Mouse (Mus musculus) forebrain, embryonic 16.5 days (tissue): ENCODE results near the gene Lrpap1. TPM values are rescaled to one million over a fixed set of nuclear protein-coding genes. Genes with fewer than 3 reads are reported as not detected.
A peak's percentile ranks its signal among the peaks of the same experiment; 100 is the strongest.

ENCODE experiments used
- ATAC-seq: fragments of 200-750 bp; cut with Nextera tagmentation; 2 replicates; pipeline ENCODE4 v1.8.0; 2017; ENCODE audit warnings: mild to moderate bottlenecking, moderate library complexity
- H3K27ac ChIP-seq: fragments of 300-500 bp; sonication (generic); 2 replicates; pipeline ENCODE4 v1.5.1; 2014; ENCODE audit warnings: low read length, control low read depth
- H3K27me3 ChIP-seq: fragments of 300-500 bp; sonication (generic); replicated peaks from 2 replicates; pipeline ENCODE4 v1.6.1; 2014; ENCODE audit warnings: low read length; ENCODE audit not compliant: control insufficient read depth, insufficient read depth
- H3K36me3 ChIP-seq: fragments of 300-500 bp; sonication (generic); 2 replicates; pipeline ENCODE4 v1.6.1; 2014; ENCODE audit not compliant: control insufficient read depth, insufficient read depth
- H3K4me1 ChIP-seq: fragments of 300-500 bp; sonication (generic); replicated peaks from 2 replicates; pipeline ENCODE4 v1.6.1; 2014; ENCODE audit warnings: low read length; ENCODE audit not compliant: control insufficient read depth, insufficient read depth
- H3K4me2 ChIP-seq: fragments of 300-500 bp; sonication (generic); 2 replicates; pipeline ENCODE4 v1.6.1; 2014; ENCODE audit warnings: mild to moderate bottlenecking, low read length, control low read depth
- H3K4me3 ChIP-seq: fragments of 300-500 bp; sonication (generic); replicated peaks from 2 replicates; pipeline ENCODE4 v1.5.1; 2014; ENCODE audit warnings: mild to moderate bottlenecking, low read length, control low read depth
- H3K9ac ChIP-seq: fragments of 300-500 bp; sonication (generic); replicated peaks from 2 replicates; pipeline ENCODE4 v1.6.1; 2014; ENCODE audit warnings: low read depth, low read length, control low read depth
- H3K9me3 ChIP-seq: fragments of 300-500 bp; sonication (generic); 2 replicates; pipeline ENCODE4 v1.6.1; 2016; ENCODE audit warnings: low read length; ENCODE audit not compliant: control insufficient read depth
- WGBS: fragments of 180-500 bp; shearing (Covaris S2); extraction: QIAGEN DNeasy Blood & Tissue Kit; methylation state at CpG from one replicate; pipeline ENCODE4 v1.1.7; 2014; 5-methylcytosine and 5-hydroxymethylcytosine counted together
- polyA plus RNA-seq: library from polyadenylated mRNA; unstranded; fragments of >200 nt; fragmentation: Nextera tagmentation; extraction: Ambion mirVana; gene quantifications from 2 replicates; pipeline ENCODE4 v1.2.1, GENCODE M21; 2015

The Lrpap1 gene
- polyA plus RNA-seq, 1 experiment from 2014 or later, result 155 TPM

DNA sequence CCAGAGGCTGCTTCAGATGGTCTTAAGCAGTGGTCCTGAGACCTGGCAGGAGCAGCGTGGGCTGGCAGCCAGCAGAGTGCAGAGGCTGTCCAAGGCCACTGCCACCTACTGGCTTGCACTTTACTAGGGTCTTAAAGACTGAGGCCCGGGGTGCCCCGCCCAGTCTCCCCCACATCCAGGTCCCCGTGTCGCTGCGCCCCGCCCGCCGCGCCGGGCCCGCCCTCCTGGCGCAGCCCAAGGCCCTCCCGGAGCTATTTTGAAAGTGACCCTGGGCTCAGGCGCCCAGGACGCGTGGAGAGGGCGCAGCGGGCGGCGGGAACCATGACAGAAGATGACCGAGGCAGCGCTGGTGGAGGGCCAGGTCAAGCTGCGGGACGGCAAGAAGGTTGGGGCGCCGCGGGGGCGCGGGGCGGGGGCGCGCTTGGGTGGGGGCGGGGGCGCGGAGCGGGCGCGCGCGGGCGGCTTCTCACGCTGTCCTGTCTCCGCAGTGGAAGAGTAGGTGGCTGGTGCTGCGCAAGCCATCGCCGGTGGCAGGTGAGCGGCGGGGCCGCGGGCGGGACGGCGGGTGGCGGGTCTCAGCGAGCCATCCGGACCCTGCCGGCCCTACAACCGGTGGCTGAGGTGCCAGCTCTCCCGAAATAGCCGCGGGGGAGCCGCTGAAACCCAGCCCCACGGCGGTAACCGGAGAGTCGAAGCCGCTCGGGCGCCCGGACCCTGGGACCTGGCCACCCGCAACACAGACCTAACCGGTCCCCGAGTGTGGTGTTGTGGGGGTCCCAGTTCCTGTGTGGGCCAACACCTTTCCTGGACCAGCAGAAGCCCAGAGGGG, 48.7 kb downstream of the Lrpap1 start, which contains the start of gene Dok7:
Gene Dok7, plus strand, starts transcription at position 163 of the 829 bp plus-strand sequence.
- Histone ChIP-seq H3K9me3 (no peaks in the 10 kb centered on the region), H3K27me3 (no peaks in the 10 kb centered on the region), H3K27ac (no peak within 1 kb of the TSS), H3K9ac (peak within 1 kb of the TSS; percentile 74), H3K4me3 (peak within 1 kb of the TSS; percentile 60), H3K4me1 (peaks cover 18% of the 10 kb centered on the region), H3K4me2 (peak within 1 kb of the TSS; percentile 91), H3K36me3 (no peaks in the 10 kb centered on the region)
- ATAC-seq, result peak; percentile 72
- under 1% methylated on average over 52 of the region's 74 CpGs for WGBS

GRCm38 (mm10) chr5:35055076-35055475, 50.5 kb downstream of the Lrpap1 start:
- no peaks in the 10 kb centered on the region for H3K27me3 ChIP-seq
- peaks cover 18% of the 10 kb centered on the region for H3K4me1 ChIP-seq
- H3K4me2 ChIP-seq, result no peak overlapping the region
- no peak for ATAC-seq
- H3K9me3 ChIP-seq, result no peaks in the 10 kb centered on the region
- H3K9ac ChIP-seq, result no peak overlapping the region
- no peak overlapping the region for H3K27ac ChIP-seq
- no peak overlapping the region for H3K4me3 ChIP-seq
- no peaks in the 10 kb centered on the region for H3K36me3 ChIP-seq
- 58% methylated on average over 12 of the region's 12 CpGs for WGBS

GRCm38 (mm10) chr5:35054628-35055027, 50.9 kb downstream of the Lrpap1 start:
- Histone ChIP-seq H3K9me3 (no peaks in the 10 kb centered on the region), H3K27ac (no peak overlapping the region), H3K27me3 (no peaks in the 10 kb centered on the region), H3K4me3 (no peak overlapping the region), H3K36me3 (no peaks in the 10 kb centered on the region), H3K9ac (no peak overlapping the region), H3K4me2 (no peak overlapping the region), H3K4me1 (peaks cover 18% of the 10 kb centered on the region)
- ATAC-seq, result no peak
- 79% methylated on average over 3 of the region's 3 CpGs for WGBS

- no peaks in the 10 kb centered on the region for H3K27me3 ChIP-seq
- no peak for ATAC-seq
- 0 out of 2 replicates have a peak, but pooled peaks cover 3% of the 10 kb centered on the region for H3K4me1 ChIP-seq
- no peak overlapping the region for H3K4me3 ChIP-seq
- H3K9me3 ChIP-seq, result no peaks in the 10 kb centered on the region
- 78% methylated on average over 5 of the region's 5 CpGs for WGBS
- no peak overlapping the region for H3K4me2 ChIP-seq
- H3K36me3 ChIP-seq, result no peaks in the 10 kb centered on the region
- H3K27ac ChIP-seq, result no peak overlapping the region
- no peak overlapping the region for H3K9ac ChIP-seq
Measured at GRCm38 (mm10) chr5:35050541-35050940, 55.0 kb downstream of the Lrpap1 start.

DNA sequence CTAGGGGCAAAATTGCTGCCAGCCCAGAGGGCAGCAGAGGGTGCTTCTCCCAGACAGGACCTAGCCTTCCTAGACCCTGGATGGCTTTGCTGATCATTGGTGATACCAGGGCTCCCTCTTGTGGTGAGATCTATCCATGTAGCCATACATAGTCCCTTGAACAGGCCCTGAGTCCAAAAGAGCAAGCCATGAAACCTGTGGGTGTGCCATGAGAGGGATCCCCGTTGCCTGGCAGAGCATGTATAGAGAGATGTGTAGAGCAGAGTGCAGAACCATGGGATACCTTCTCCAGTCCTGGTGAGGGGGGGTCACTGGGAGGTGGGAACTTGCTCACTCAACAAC, 62.5 kb downstream of the Lrpap1 start:
- no peak overlapping the region for H3K27ac ChIP-seq
- 18% methylated on average over 1 of the region's 1 CpGs for WGBS
- H3K4me1 ChIP-seq, result no peaks in the 10 kb centered on the region
- H3K9ac ChIP-seq, result no peak overlapping the region
- H3K27me3 ChIP-seq, result no peaks in the 10 kb centered on the region
- ATAC-seq, result peak; percentile 90
- no peaks in the 10 kb centered on the region for H3K9me3 ChIP-seq
- no peak overlapping the region for H3K4me3 ChIP-seq
- H3K36me3 ChIP-seq, result no peaks in the 10 kb centered on the region
- no peak overlapping the region for H3K4me2 ChIP-seq

DNA sequence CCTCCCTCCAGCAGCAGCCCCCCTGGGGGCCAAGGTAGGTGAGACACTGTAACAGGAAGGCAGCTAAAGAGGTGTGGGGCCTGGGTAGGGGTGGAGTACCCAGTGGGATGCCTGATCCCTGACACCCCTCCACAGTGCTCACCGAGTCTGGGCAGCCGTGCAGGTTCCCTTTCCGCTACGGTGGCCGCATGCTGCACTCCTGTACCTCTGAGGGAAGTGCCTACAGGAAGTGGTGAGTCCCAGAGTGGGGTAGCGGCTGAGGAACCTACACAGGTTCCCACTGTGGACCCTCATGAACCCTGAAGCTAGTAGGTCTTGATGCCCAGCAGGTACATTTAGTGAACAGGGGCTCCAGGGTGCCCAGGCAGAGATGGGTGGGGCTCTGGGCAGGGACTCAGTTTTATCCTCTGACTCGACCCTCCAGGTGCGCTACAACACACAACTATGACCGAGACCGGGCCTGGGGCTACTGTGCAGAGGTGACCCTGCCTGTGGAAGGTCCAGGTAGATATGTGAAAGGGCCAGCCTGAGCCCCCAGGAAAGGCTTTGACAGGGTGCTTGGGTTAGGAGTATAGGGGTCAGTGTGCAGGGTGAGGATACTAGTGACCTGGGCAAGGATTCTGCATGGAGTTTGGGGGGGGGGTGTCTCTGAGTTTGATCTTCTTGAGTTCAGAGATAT, 63.0 kb downstream of the Lrpap1 start:
- Histone ChIP-seq H3K27me3 (no peaks in the 10 kb centered on the region), H3K9me3 (no peaks in the 10 kb centered on the region), H3K36me3 (no peaks in the 10 kb centered on the region), H3K4me3 (no peak overlapping the region), H3K27ac (no peak overlapping the region), H3K9ac (no peak overlapping the region), H3K4me1 (no peaks in the 10 kb centered on the region), H3K4me2 (no peak overlapping the region)
- peak; percentile 37 for ATAC-seq
- 75% methylated on average over 10 of the region's 10 CpGs for WGBS

Other genes with a start within 250 kb of the Lrpap1 start
- 4.9 and 7.2 TPM in 2 replicates for gene Msantd1, start 197.8 kb downstream of the Lrpap1 start, polyA plus RNA-seq
- 60.8 and 62.4 TPM in 2 replicates for gene Rgs12, start 156.3 kb downstream of the Lrpap1 start, polyA plus RNA-seq
- 0.55 and 0.56 TPM in 2 replicates for gene Hgfac, start 64.3 kb downstream of the Lrpap1 start, polyA plus RNA-seq
- gene Dok7, start 49.0 kb downstream of the Lrpap1 start, polyA plus RNA-seq, result 7.0 and 7.8 TPM in 2 replicates
- 0.65 and 0.71 TPM in 2 replicates for gene Adra2c, start 172.6 kb upstream of the Lrpap1 start, polyA plus RNA-seq